Mouse (Mus musculus) B cell, adult 62 days (primary cell): Measurements from ENCODE around the gene Osbpl3. TPM values are rescaled to one million over a fixed set of nuclear protein-coding genes. Genes with fewer than 3 reads are reported as not detected.

Experiments
- total RNA-seq: library from RNA; stranded (reverse); gene quantifications from 4 replicates; pipeline ENCODE4 v1.2.4, GENCODE M21; 2023

Gene Osbpl3
- total RNA-seq: 0.91 TPM in 1 of 4 replicates, not detected in the others

DNA sequence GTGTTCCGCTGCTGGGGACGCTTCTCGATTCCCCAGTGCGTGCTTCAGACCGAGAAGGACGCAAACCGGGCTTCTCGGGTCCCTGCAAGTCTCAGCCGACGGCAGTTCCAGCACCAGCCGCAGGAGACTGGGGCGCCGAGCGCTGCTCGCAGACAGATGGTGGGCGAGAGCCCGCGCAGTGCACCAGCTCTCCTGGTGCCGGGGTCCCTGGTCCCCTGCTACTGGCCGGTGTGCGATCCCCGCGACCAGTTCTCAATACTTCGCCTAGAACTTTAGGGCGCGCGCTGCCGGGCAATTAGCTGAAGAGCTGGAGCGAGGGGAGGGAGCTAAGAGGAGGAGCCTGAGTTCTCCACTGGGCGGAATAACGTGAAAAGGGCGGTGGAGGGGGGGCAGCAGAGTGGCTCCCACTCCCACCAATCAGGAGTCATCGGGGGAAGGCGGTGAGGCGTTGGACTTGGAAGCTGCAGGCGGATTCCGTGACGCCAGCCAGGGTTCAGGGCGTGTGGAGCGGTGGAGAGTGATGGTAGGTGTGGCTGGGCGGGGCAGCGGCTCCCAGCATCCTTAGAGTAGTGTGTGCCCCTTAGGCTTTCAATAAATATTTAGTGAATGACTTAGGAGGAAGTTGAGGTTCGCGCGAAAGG, at the start of gene Osbpl3:
Osbpl3 (minus strand) TSS at position 373 of the 641 bp plus-strand sequence.

DNA sequence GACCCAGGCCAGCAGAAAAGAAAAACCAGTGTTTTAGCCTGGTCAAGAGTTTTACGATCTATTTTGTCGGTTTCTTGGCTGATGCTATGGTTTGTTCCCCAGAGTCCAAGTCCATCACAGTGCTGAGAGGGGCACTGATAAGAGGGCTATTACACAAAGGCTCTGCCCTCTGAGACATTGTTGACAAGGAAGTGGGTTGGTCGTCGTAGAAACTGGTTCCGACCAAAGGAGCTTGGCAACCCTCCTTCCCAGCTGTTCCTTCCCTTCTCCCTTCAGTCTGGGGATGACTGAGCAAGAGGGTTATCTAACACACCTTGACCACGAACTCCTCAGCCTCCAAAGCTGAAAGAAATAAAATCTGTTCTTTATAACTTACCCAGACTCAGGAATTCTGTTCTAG, 192.3 kb downstream of the Osbpl3 start, which contains the start of gene Gsdme:
Gsdme (minus strand) TSS at position 193 of the 400 bp plus-strand sequence.

Other genes with a start within 250 kb of the Osbpl3 start
- not detected in 4 replicates for gene Gsdme, start 192.3 kb downstream of the Osbpl3 start, total RNA-seq
- gene Cycs, start 110.3 kb upstream of the Osbpl3 start, total RNA-seq: 22.4 to 29.6 TPM (median 24.5 TPM) in 4 replicates
- gene 4921507P07Rik, start 140.4 kb upstream of the Osbpl3 start, total RNA-seq: 0.63 to 1.6 TPM (median 1.1 TPM) in 4 replicates
- gene Npvf, start 198.2 kb upstream of the Osbpl3 start, total RNA-seq: not detected in 4 replicates